Mouse (Mus musculus): ENCODE results near the gene Man1a. TPM values are rescaled to one million over a fixed set of nuclear protein-coding genes. Genes with fewer than 3 reads are reported as not detected.

Man1a gene
- total RNA-seq, 1 experiment from 2014 or later, result 80.7 TPM

DNA sequence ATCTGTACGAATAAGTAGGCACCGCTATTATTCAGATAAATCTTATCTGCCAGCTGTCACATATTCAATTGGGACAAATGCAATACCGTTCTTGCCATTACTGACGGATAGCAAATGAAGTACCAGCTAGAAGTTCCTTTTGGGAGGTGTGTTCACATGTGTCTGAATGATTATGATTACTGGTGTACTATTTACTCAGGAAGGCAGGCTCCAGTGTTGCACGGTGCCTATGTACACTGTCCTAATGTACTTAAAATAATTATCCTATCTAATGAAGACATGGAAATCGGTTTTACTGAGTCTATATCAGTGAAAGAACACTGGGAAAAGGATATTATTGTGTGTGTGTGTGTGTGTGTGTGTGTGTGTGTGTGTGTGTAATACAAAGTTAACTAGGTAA lies 160.7 kb downstream of the Man1a start:
- DNase-seq, result no peak

DNA sequence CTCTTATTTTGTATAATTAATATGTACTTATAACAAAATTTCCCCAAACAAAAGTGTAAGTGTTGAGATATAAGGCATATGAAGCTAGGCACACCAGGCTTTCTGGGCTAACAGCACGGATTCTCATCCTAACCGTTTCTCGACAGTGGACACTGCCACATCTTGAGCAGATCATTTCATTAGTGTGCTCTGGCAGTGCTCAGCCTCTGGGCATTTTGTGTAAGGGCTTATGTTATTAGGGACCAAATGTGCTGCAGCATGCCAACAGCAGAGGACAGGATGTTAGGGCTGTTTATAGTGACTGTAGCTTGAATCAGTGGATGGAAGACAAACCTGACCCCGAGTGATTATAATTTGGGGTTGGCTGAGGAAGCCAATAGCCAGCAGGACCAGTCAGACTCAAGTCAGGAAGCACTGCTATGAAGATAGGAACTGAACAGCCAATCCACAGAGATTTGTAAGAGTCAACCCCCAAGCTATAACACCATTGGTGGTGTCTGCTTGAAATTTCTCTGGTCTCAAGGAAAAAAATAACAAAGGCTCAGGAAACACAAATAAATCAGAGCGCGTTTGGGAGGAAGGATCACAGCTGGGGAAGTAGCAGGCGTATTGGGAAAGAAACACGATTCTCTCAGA lies 161.3 kb downstream of the Man1a start:
- no peak for DNase-seq

DNA sequence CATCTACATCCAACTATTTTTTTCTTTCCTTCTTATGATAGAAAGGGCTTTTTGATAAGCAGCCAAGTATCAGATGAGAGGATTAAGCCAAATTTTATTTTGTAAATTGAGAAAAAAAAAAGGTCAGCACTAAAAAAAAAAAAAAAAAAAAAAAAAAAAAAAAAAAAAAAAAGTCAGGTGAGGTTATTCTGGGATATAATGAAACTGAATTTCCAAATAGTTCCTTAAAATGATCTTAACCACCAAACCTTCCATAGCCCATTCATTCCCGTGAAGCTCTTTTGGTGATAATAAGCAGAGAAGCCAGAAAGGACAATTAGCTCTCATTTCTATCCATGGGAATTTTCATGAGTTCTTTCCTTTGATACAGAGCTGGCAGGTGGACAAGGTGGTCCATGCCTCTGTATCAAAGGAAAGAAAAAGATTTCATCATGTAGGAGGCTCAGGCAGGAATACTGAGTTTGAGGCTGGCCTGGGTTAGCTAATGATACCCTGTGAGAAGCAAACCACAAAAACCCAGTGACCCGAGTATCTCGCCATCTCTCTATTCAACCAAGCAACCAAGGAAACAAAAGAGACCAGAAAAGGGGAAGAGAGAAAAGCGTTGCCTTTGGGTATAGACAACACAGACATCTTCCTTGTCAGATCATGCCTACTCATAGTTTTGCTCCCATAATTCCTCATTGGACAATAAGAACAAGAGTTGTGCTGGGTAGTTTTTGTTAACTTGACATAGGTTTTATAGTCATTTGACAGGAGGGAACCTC lies 162.7 kb downstream of the Man1a start:
- no peak for DNase-seq

DNA sequence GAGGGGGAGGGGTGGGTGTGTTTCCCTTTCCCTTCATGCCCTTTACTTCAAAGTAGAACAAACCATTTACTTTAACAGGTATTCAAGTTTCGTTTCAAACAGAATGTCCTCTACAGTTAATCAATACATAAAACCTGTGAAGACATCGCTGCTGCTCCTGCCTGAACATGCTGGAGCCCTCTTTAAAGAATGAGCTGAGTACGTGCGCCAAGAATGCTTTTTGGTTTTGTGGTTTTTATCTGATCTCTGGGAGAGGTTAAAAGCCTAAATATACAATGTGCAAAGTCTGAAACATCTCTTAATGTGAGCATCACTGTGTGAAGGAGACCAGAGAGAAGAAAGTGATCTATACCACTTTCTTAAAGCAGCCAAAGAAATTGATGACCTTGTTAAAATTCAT lies 186.9 kb downstream of the Man1a start:
- DNase-seq, result no peak

DNA sequence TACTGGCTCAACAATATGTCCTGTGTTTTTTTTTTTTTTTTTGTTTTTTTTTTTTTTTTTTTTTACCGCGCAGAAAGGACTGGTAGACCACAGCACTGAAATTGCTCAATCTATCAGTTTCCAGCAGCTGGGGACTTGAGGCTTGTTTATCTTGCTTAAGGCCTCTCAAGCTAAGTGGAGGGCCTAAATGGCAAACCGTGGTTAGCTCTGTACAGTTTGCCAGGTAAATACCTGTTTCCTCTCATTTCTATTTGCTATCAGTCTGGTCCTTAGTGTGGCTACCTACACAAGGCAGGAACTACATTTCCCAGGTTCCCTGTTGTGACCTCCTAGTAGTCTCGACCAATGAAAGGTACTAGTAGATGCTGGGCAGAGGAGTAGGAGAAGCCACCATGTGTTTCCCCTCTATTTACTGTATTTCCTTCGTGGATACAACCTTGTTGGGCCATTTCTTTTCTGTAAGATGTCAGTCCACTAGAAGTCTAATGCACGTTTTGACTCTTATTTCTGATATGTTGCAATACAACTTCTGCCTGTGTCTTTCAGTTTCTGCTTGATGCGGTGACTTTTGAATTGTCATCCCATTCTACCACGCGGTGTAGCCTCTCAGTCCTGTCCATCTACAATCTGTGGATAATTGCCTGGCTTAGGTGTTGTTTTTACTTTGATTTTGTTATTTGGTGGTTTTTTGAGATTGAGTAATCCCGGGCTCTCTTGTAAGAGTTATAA lies 187.9 kb downstream of the Man1a start:
- no peak for DNase-seq

DNA sequence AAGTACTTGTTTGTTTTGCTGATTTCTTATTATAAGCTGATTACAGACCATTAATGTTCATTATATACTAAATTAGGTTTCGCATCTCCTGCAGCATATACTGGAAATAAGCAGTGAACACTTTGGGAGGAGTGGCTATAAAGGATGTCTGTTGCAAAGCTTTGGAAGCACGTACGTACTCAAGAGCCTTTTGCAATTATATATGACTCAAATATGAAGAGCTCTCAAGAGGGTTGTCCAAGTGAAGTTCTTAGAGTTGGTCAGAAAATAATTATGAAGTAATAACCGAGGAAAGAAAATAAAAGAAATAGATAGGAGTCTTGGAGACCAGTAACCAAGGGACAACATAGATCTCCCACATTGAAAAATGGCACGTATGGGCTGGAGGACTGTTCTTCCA lies 189.9 kb downstream of the Man1a start:
- DNase-seq, result no peak

DNA sequence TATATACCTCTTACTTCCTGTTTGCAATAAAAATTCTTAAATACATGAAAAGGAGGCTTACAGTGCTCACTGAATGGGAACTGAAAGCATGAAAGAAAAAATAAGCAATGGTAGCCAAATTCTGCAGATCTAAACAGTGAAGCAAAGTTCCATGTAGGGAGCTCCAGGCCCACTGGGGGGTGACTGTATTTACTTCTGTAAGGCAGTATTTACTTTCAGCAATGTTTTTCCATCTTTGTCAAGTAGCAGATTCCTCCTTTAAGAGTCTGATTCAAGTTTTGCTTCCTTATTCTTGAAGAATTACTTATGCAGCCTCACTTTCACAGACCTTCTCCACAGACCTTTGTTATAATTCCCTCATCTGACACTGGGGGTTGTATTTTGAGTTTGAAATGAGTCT lies 195.1 kb downstream of the Man1a start:
- no peak for DNase-seq

DNA sequence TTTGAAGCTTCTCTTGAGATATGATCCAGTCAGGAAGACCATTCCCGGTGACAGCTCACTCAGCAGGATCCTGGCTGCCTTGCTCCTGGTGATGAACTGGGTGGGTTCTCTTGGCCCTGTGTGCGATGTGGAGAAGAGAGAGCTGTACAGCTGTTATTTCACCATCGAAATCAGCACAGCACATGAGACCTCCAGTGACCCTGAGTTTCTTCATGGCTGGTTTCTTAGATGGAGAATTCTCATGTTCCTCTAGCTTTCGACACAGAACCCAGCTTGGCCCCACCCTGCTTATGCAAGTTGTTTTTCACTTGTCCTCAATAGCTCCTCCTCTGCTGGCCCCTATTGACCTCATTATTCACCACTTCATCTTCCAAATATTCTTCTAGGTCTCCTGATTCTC lies 200.5 kb downstream of the Man1a start:
- DNase-seq, result peak; percentile 25

DNA sequence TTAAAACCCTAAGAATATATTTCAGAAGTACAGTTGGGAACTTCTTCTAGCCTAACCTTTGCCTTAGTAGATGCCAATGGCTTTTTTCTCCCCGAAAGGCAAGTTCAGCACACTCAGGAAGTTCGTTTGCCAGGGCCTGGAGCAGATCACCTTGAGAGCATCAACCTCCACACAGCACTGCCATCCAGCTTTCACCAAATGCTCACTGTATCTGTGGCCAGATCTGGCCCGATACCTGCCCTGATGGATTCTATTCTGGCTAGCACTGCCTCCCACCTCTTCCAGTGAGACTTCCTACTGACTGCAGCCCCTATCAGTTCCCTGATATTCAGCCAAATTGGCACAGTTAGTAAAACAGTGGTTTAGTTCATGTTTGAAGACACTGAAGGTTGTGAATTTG lies 202.2 kb downstream of the Man1a start:
- DNase-seq, result no peak

DNA sequence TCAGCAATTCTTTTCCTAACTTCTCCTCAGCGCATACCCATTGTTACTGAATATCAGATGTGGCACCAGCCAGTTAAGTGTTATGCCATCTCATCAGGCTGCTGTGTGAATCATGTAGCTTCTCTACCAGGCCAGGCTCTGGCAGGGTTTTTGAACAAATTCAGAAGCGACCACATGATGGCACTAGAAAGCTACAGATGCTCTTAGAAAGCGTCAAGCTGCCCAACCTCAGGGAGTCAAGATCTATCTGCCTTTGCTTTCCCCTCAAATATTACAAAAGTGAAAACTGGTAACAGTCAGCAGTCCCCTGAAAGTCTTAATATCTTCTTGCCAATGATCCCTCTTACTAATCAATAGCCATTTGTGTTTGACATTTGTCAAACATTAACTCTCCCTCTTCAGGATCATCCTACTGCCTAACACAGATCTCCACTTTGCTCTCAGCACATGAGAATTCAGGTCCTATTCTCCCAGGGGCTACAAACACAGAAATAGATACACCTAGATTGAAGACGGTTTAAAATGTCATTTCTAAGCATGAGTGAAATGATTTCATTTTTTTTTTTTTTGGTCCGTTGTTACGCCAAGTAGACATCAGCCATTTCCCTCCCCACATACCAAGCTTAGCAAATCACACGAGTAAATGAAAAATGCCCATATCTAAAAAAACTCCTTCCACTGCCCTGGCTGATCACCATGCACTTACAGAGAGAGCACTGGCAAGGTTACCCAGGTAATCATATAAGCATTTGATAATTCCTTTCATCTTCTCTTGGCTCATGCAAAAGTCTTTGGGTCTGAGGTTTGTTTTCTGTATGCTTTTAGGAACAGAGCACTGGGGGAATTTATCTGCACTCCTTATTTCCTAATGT lies 212.7 kb downstream of the Man1a start:
- peak; percentile 74 for DNase-seq

DNA sequence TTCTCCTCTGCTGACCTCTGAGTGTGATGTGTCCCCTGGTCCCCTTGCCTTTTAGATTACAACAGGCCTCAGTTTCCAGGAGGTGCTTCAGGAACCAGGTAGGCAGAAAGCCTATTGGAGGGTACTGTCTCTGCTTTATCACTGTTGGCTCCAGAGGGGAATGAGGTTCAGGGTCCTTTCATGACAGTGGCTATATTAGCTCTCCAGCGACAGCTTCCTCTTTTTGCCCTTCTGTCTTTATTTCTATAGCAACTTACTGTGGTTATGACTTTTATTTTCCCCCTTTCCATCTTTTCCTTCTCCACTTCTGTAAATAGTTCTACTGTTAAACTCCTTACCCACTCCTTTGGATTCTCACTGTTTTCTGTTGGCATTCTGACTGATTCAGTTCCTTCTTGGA lies 216.5 kb downstream of the Man1a start:
- no peak for DNase-seq

DNA sequence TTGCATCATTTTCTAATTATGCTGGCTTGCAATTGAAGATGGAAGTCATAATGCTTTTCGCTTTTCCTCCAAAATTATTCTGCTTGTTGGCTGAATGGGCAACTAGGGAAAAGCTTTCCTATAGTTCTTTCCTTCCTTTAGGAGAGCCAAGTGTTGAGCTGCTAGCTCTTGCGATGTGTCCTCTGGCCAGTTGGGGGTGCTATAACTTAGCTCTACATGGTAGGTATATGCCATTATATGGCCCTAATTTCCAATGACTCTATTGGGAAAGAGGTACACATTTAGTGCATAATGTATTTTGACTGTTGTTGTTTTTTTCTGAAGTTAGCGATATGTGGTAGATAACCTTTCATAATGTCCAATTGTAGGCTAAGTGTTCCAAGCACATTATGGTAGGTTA lies 217.2 kb downstream of the Man1a start:
- DNase-seq, result no peak
